Mouse (Mus musculus) stomach, adult 2 months (tissue): ENCODE measurements around the gene Trpm3. TPM values are rescaled to one million over a fixed set of nuclear protein-coding genes. Genes with fewer than 3 reads are reported as not detected.

Experiments used
- polyA plus RNA-seq: library from polyadenylated mRNA; depleted of rRNA; stranded (reverse); fragments of >200 nt; gene quantifications from 2 replicates; pipeline ENCODE4 v1.2.3, GENCODE M21; 2012; rRNA removed

Trpm3 gene
- 0.02 and 0.13 TPM in 2 replicates for polyA plus RNA-seq

DNA sequence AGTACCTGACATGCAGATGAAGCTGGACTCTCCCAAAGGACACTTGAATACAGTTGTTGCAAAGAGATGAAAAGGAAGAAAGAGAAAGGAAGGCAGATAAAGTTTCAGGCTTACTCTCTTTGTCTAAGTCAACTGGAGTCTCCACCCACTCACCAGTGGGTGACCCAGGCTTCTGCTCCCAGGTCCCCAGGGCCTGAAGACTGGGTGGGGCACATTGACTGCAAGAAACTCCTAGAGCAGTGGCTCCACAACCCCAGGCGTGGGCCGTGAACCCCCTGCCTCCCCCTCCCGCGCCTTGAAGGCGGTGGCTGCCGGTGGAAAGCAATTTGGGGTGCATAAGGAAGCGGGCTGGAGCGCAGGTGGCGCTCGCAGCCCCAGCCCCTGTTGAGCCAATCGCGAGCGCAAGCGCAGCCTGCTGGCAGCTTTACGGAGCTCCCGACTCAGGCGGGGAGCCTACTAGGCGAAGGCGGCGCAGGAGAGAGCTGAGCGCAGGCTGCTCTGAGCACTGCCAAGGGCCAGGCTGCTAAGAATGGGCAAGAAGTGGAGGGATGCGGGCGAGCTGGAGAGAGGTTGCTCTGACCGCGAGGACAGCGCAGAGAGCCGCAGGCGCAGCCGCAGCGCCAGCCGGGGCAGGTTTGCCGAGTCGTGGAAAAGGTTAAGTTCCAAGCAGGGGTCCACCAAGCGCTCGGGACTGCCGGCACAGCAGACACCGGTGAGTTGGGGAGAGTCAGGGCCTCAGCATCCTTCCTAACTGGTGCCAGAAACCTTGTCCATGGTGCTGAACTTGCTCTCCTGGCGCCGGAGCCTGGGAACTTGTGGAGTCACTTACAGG is at the start of gene Trpm3:
Gene Trpm3, plus strand, starts transcription at position 457 of the 832 bp plus-strand sequence.

